Mouse (Mus musculus): Measurements from ENCODE around the gene Tmem196.
"Not testable (repeated sequence)": the region's sequence is repeated elsewhere in the genome, so short reads cannot be mapped to it uniquely, and the experiment has no call there.

Tmem196 gene

GRCm38 (mm10) chr12:119945589-119946310, at the start of gene Tmem196:
Gene Tmem196 (plus strand): TSS chr12:119945822.
- in situ Hi-C loops (cut with MboI; ENCODE audit: low pct_unique_long_range_greater_than_20kb in 1 of 2, low sequenced_read_pairs in 2 of 2, unreplicated experiment in 1 of 2): no loop called here

DNA sequence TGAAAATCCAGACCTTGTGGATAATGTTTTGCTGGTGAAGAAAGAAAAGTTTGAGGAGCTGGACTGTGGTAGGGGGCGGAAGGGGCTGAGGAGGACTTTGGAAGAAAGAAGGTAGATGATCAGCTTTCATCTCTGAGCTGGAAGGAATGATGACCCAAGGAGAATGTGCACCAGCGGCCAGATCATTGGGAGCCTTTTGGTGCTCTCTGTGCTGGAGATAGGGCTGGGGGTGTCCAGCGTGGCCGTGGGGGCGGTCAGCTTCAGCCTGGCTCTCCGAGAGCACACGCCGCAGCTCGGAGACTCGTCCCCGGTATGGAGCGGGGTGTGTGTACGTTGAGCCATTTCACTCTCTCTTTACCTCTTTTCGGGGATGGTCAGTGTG, 680 bp downstream of the Tmem196 start:
- in situ Hi-C loops (cut with MboI; ENCODE audit: low pct_unique_long_range_greater_than_20kb in 1 of 2, low sequenced_read_pairs in 2 of 2, unreplicated experiment in 1 of 2): no loop called here

GRCm38 (mm10) chr12:119957041-119957440, 11.4 kb downstream of the Tmem196 start:
- in situ Hi-C loops (cut with MboI; ENCODE audit: low pct_unique_long_range_greater_than_20kb in 1 of 2, low sequenced_read_pairs in 2 of 2, unreplicated experiment in 1 of 2): no loop called here

- in situ Hi-C loops (cut with MboI; ENCODE audit: low pct_unique_long_range_greater_than_20kb in 1 of 2, low sequenced_read_pairs in 2 of 2, unreplicated experiment in 1 of 2): no loop called here
Observed at GRCm38 (mm10) chr12:119960730-119961129, 15.1 kb downstream of the Tmem196 start.

DNA sequence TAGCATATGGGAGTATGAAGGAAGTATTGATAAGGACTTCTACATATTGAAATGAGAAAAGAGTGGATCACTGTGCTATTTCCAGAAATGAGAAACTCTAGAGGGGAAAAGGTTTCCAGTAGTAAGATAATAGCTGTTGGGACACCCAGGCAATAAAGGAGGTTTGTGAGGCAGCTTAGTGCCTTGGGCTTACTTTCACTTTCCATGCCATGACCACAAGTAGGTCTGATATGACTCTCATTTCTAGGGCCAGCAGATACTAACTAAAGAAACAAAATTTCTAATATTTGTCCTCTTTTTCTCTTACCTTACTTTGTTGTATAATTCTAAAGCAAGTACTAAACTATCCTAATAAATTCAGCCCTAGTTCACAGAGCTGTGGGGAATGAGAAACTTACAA, 19.8 kb downstream of the Tmem196 start:
- in situ Hi-C loops (cut with MboI; ENCODE audit: low pct_unique_long_range_greater_than_20kb in 1 of 2, low sequenced_read_pairs in 2 of 2, unreplicated experiment in 1 of 2): no loop called here

GRCm38 (mm10) chr12:119970068-119970467, 24.4 kb downstream of the Tmem196 start:
- in situ Hi-C loops (cut with MboI; ENCODE audit: low pct_unique_long_range_greater_than_20kb in 1 of 2, low sequenced_read_pairs in 2 of 2, unreplicated experiment in 1 of 2): no loop called here

GRCm38 (mm10) chr12:119981731-119982130, 36.1 kb downstream of the Tmem196 start:
- in situ Hi-C loops (cut with MboI; ENCODE audit: low pct_unique_long_range_greater_than_20kb in 1 of 2, low sequenced_read_pairs in 2 of 2, unreplicated experiment in 1 of 2): no loop called here

GRCm38 (mm10) chr12:119998267-119998666, 52.6 kb downstream of the Tmem196 start:
- in situ Hi-C loops (cut with MboI; ENCODE audit: low pct_unique_long_range_greater_than_20kb in 1 of 2, low sequenced_read_pairs in 2 of 2, unreplicated experiment in 1 of 2): no loop called here

GRCm38 (mm10) chr12:120004280-120004679, 58.7 kb downstream of the Tmem196 start:
- in situ Hi-C loops (cut with MboI; ENCODE audit: low pct_unique_long_range_greater_than_20kb in 1 of 2, low sequenced_read_pairs in 2 of 2, unreplicated experiment in 1 of 2): no loop called here

DNA sequence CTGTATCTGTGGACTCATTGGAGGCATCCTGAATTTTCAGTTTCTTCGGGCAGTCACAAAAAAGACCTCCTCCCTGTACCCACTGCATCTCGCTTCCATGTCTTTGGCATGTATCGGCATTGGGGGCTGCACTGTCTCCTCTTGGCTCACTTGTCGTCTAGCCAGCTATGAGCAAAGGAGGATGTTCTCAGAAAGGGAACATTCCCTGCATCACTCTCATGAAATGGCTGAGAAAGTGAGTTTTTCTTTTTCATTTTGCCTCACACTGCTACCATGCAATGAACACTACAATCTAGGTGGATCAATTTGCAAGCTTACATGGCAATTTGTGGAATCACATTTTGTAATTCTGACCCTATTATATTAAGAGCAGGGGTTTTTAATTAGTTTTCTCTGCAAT, 69.1 kb downstream of the Tmem196 start:
- in situ Hi-C loops (cut with MboI; ENCODE audit: low pct_unique_long_range_greater_than_20kb in 1 of 2, low sequenced_read_pairs in 2 of 2, unreplicated experiment in 1 of 2): no loop called here

- in situ Hi-C loops (cut with MboI; ENCODE audit: low pct_unique_long_range_greater_than_20kb in 1 of 2, low sequenced_read_pairs in 2 of 2, unreplicated experiment in 1 of 2): no loop called here
Observed at GRCm38 (mm10) chr12:120015201-120015600, 69.6 kb downstream of the Tmem196 start.

DNA sequence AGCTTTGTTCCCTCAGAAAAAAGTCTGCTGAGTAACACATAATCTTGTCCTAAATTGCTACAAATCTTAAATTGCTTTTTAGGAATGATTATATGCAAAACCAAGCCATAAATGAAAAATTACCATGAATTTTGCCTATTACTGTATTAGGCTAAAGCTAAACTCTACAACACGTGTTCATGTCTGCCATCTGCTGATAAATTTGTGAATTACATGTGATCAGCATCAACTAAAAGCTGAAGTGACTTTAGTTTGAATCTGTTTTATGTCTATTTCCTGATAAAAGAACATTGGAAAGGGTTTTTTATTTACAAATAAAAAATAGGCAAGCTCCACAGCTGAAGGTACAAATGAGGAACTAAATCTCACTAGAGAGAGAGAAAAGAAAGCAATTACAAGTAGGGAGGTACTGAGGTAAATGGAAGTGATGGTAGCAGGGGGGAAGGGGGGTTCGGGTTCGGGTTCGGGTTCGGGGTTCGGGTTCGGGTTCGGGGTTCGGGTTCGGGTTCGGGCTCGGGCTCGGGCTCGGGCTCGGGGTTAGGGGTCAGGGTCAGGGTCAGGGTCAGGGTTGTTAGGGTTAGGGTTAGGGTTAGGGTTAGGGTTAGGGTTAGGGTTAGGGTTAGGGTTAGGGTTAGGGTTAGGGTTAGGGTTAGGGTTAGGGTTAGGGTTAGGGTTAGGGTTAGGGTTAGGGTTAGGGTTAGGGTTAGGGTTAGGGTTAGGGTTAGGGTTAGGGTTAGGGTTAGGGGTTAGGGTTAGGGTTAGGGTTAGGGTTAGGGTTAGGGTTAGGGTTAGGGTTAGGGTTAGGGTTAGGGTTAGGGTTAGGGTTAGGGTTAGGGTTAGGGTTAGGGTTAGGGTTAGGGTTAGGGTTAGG, 82.7 kb downstream of the Tmem196 start:
- in situ Hi-C loops (cut with MboI; ENCODE audit: low pct_unique_long_range_greater_than_20kb in 1 of 2, low sequenced_read_pairs in 2 of 2, unreplicated experiment in 1 of 2): not testable (repeated sequence)

All from mouse embryonic stem cell (cell line).